Mouse (Mus musculus): ENCODE measurements at regions not wholly inside any gene's neighbourhood (a gene's known extent, or its start where the extent isn't known, plus 50 kb on each side); places are given as distances from the start of the nearest gene placed in this dataset.

DNA sequence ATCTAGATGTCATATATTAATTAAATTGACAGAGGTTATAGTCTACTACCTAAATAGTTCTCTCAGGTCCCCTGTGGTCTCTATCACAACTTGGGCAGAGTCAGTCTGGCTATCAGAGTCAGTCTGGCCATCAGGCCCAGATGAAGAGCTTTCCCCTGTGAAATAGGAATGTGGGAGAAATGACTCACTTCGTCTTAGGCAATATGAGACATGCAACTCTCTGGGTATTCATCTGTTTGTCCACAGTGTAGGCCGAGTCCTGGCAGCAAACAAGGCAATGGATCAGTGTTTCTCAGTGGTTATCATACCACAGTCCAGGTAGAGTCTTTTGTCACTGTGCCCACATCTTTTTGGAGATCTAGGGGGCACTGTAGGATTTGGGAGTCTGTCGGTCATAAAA is 156.0 kb downstream of the Gm10260 start:
- no peak for ATAC-seq

- no peak for ATAC-seq
These were observed 159.2 kb downstream of the Gm10260 start for GRCm38 (mm10) chr13:97601135-97601730.

DNA sequence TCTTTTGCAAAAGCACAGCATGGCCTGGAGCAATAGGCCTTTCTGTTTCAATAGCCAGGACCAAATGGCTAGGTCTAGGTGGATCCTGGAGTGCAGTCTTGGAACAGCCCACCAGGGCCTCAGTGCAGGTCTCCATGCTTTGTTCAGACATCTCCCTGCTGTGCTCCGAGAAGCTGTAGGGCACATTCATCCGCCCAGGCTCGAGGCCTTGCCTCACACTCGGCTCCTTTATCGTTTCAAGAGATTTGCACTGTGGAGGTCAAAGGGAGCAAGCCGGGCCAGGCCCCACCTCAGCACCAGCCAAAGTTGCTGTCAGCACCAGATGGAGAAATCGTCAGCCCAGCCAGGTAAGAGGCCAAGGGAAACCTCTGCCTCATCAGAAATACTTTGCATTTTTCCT is 160.3 kb downstream of the Gm10260 start:
- ATAC-seq: no peak

GRCm38 (mm10) chr13:97598507-97599431 is 161.7 kb downstream of the Gm10260 start:
- no peak for ATAC-seq

GRCm38 (mm10) chr13:97594851-97595250 is 165.6 kb downstream of the Gm10260 start:
- ATAC-seq: no peak

DNA sequence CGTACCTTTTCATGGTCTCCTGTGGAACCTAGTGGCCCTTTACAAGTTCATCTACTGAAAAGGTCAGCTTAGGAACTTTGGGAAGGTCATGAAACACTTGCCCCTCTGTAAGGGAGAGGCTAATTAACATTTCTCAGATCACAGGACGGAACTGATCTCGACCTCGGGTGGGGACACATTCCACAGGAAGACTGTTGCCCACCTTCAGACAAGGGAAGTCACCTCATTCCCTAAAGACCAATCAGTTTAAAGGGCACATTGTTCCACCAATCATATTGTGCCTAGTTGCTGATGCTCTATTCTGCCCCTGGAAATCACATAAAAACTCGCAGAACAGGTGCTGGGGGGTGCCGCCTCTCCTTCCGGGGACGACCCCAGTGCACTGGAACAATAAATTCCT is 170.8 kb downstream of the Gm10260 start:
- no peak for ATAC-seq

GRCm38 (mm10) chr13:97588085-97588484 is 172.3 kb downstream of the Gm10260 start:
- ATAC-seq: no peak

DNA sequence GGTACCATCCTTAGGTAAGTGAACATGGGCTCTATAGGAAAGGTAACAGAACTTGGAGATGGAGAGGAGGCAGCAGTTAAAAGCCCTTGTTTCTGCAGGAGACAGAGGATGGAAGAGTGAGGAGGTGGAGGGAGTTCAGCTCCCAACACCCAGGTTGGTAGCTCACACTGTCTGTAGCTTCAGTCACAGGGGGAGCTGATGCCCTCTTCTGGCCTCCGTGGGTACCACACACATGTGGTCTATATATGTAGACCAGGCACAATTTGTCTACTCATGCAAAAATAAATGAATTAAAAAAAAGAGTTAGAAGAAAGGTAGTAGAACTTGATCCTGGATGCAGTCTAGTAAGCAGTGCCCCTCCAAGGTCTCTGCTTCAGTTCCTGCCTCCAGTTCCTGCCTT is 173.3 kb downstream of the Gm10260 start:
- no peak for ATAC-seq

DNA sequence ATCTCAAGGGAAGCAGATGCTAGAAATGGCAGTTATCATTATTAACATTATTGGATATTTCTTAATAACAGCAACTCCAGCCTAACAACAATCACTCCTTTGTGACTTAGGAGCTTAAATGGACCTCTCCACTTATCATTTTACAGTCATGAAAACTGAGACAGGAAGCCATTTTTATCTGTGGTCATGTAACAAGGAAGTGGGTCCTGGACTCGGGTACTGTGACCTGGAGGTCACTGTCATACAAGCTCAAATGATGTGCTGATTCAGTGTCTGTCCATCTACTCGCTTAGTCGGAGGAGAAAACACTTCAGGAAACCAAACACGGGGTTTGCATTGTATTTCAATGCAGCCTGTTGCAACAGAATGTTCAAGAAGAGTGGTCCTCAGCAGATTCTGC is 176.4 kb downstream of the Gm10260 start:
- ATAC-seq: no peak

DNA sequence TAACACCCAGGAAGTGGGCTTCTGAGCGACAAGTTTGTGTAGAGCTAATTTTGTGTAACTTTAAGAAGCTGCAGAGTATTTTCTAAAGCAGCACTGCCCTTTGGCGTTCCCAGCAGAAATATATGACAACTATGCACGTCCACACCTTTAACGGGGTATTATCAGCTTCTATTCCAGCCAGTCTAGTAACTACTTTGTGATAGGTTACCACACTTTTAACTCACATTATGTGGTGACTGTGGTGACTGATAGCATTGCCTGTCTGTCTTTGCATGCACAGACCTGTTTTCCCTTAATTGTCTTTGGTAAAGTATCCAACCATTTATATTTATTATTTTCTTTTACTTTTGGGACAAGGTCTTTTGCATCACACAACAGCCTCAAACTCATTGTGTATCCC is 179.1 kb downstream of the Gm10260 start:
- ATAC-seq: no peak

DNA sequence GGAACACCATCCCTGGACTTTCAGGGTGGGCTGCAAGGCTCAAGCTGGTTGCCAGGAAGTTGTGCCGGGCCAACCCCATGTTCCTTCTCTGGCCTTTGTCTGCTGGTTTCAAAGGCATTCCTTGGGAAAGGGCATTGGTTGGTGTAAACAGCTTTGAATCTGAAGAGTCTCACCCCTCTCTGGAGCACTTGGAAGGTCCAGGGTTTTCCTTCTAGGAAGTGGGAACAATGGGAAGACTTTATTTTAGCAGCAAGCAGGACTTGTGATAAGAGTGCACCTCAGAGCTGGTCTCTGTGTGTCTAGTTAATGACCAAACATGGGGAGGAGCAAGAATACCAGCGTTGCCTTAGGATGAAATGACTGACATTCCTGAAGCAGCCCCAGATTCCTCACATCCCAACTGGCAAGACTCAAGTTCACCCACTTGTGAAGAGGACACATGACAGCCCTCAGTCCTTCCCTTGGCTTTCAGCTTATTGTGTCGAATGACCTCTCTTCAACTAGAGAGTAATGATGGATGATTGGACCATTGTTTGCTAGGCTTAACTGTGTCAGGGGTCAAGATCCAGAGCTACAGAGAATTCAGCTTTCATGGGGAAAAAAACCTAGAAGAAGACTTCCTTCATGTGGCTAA is 180.1 kb downstream of the Gm10260 start:
- no peak for ATAC-seq

- no peak for ATAC-seq
These were observed 181.8 kb downstream of the Gm10260 start for GRCm38 (mm10) chr13:97578595-97578994.

- ATAC-seq: no peak
These were observed 183.2 kb downstream of the Gm10260 start for GRCm38 (mm10) chr13:97577081-97577785.

DNA sequence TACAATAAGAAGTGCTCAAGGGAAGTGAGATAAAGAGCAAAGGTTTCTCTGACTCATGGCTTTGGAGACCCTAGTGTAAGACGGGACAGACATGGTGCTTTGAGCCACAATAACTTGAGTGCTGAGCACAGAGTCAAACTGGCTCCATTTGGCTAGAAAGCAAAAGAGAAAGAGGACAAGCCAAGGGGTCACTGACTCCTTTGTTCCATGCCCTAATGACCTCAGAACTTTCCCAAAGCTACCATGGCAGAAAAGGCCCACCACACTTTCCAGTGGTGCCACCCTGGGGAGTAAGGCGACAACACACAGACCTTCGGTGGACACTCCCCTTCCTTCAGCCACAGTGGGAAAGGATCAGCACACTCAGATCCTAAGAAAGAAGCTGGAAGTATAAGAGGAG is 186.8 kb downstream of the Gm10260 start:
- ATAC-seq: no peak

DNA sequence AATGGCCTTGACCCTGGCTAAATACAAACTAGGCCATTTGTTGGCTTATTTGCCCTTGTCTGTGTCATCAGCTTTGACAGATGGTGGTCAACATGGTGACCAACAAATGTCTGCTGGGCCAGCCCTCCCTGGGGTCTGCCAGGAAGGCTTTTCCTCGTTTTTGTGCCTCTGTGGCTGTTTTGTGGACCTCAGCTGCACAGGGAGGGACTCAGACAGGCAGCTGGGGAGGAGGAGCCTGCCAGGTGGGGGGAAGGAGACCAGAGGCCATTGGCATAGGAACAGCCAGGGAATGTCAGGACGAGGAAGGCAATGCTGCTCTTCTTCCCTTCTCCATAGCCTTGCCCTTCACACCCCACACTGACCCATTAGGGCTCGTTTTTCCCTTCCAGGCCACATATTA is 188.1 kb downstream of the Gm10260 start:
- ATAC-seq: no peak

DNA sequence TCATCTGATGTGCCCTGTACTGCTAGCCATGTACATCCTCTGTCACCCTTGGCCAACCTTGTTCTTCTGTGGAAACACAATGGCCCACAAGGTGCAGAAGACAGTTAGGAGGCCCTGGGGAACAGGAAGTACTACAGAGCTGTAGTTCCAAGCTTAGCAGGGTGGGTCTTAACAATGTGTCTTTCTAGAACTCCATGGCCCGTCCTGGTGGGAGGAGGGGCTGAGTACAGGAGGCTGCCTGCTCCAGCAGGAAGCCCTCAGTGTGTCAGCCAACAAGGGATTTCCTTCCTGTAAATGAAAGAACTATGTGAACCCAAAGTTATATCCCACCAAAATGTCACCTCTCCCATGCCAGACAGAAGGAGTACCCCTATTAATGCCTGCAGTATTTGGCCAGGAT is 190.4 kb downstream of the Gm10260 start:
- ATAC-seq: no peak

DNA sequence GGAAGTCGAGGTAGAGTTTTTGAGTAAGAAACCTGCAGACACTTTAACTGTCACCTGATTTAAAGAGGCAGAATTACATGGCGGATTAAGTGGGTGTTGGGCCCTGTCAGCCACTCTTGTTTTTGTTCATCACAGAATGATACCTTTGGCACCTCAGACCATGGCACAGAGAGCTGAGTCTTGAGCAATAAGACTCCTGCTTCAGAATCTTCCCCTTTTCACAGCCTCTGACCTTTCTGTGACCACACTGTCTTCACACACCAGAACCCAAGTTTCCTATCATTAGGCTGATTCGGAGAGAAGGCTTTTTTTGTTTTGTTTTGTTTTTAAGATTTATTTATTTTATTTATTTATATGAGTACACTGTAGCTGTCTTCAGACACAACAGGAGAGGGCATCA is 192.8 kb downstream of the Gm10260 start:
- no peak for ATAC-seq

- no peak for ATAC-seq
These were observed 194.4 kb downstream of the Gm10260 start for GRCm38 (mm10) chr13:97566071-97566470.

DNA sequence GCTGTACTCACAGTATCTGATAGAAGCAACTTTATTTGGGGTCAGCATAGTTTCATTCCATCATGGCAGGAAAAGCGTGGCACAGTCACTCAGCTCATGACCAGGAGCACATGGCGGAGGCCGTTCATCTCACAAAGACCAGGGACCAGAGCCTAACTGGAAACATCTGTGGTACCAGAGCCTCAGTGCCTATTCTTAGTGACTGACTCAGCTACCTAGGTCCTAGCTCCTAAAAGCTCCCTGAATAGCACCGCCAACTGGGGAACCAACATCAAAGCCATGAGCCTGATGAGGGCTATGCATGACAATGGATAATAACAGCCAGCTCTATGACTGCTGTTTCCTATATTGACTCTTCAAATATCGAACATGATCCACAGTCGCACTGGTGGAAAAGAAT is 198.2 kb downstream of the Gm10260 start:
- ATAC-seq: no peak

DNA sequence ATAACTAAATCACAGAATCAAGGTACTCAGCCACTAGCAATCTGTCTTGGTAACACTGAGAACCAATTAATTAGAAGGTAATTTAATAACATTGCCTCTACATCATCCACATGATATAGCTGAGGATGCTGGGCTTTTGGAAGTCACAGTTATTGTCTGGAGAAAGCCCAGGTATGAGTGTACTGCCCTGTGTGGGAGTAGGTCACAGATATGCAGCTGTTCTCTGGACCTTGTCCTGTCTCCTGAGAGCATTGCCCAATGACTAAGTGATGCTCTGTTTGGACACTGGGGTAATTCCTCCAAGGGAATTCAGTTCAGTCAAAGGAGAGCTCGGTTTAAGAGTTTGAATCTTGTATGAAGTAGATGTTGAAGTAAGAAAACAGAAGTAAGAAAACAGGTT is 199.6 kb downstream of the Gm10260 start:
- ATAC-seq: no peak

DNA sequence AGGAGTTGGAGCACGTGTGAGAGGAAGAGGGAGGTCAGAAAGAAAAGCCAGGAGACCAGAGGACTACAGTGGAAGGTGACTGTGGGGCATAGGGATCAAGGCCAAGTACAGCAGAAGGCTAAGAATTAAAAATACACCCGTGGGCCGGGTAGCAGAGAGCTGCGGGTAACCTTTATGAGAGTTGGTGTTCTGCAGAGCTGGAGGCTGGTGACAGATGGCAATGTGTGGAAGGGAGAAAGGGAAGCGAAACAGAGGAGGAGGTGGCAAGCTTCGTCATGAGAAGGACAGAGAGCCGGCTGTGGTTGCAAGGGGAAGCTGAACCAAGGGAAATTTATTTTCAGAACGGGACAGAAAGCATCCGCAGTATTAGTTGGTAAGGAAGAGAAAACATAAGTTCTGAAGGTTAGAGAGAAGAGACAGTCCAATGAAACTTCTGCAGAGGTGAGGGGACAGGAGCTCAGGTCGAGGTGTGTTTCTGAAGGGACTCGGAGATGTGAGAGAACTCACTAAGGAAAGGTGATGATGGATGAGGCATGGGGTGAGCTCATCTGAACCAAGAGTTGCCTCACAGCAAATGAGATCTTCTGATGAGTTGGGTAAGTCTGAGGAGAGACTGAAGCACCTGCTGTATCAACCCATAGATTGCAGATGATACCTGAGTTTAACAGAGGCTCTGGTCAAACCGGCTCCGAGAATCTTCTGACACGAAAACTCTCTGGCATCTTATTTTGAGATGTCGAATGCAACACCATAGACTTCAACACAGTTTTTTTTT is 200.6 kb downstream of the Gm10260 start:
- ATAC-seq: no peak

DNA sequence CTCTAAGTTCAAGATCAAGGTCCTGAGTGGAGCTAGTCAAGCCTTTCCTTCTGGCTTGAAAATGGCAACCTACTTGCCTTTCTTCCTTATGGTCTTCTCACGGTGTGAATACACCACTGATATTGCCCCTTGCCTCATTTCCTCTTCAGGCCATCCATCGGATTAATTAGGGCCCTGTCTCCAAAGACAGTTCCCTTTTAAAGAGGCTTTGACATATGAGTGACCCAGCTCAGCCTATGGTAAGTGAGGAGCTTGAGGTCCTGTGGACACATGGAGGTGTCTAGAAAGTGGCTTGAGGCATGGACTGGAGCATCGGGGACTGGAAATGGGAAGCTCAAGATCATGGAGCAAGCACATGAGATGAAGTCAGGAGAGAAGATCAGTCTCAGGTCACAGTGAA is 201.5 kb downstream of the Gm10260 start:
- no peak for ATAC-seq

All from CD4-positive, CD25-positive, alpha-beta regulatory T cell, adult 4 months (primary cell).